Mouse (Mus musculus) adrenal gland, postnatal 10 days (tissue): ENCODE data around the gene Prm2. TPM values are rescaled to one million over a fixed set of nuclear protein-coding genes. Genes with fewer than 3 reads are reported as not detected.

Experiments used
- DNase-seq: peaks from one replicate; pipeline ENCODE4 v3.0.0; 2021; ENCODE audit warnings: mixed read lengths
- long read RNA-seq, 2 experiments: library from polyadenylated mRNA; stranded (forward); transcript quantifications; one replicate each; pipeline ENCODE4 v2.0.0; 2021
- total RNA-seq, 2 experiments: library from RNA; stranded (reverse); gene quantifications; 2 replicates each; pipeline ENCODE4 v1.2.3; 2021

The Prm2 gene
- not detected for total RNA-seq
- long read RNA-seq, experiment 1 = 0 reads
- long read RNA-seq, experiment 2 = 0 reads

DNA sequence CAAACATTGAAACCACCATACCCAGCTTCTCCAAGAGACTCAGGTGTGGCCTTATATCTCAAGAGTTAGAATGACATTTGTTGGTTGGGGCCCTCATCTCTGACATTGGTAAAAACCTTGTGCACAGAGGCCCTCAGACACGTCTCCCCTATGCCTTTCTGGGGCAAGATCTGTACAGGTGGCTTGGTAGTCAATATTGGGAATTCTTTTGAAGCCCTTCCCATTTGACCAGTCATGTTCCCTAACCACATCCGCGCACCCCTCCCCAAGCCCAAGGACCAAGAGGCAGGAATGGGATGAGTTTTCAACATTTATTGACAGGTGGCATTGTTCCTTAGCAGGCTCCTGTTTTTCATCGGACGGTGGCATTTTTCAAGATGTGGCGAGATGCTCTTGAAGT lies at the start of gene Prm2:
Gene Prm2, minus strand, starts transcription at position 101 of the 400 bp plus-strand sequence.
- no peak for DNase-seq

DNA sequence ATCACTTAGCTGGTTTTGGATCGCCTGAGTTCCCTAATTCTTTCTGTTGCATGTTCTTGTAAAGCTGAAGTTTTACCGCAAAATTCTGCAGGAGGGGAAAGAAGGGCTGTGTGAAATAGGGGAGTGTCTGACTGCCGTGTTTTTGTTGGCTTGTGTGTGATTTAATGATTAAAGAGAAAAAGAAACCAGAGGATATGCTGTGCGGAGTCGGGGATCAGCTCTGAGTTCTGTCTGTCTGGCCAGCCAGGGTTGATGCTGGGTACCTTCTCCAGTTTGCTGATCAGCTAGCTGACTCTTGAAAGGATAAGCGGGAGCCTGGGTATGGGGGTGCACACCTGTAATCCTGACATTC lies 48.4 kb upstream of the Prm2 start:
- DNase-seq = no peak

DNA sequence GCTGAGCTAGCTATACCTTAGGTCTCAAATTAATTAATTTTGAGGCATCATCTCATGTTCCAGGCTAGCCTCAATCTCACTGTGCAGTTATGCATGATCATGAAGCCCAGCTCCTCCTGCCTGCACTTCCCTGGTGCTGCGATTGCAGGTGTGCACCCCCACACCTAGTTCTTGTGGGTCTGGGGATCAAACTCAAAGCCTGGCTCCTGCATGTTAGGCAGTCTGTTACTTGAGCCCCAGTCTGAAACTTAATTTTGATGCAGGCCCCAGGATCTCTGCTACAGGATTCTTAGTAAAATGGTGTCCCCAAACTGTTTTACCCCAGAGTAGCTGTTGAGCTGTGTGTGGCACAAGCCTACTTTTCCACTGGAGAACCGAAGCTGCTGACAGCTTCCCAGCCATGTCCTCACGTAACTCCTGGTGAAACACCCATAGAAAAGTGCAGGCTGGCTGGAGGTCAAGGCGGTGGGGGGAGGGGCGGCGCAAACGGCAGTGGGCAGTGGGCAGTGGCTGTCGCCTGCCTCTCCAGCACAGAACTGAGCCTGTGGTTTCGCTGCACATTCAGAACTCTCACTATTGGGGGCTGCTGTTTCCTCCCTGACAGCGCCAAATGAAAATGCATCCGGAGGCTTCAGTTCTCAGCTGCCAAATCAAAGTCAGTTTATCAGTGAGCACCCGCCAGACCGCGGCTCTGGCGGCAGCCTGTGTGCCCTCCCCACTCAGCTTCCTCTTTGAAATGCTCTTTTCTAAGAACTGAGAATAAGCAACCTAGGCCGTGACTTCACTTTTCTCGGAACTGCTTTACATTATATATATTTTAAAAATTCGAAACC lies 47.8 kb upstream of the Prm2 start:
- DNase-seq = peak; percentile 70

DNA sequence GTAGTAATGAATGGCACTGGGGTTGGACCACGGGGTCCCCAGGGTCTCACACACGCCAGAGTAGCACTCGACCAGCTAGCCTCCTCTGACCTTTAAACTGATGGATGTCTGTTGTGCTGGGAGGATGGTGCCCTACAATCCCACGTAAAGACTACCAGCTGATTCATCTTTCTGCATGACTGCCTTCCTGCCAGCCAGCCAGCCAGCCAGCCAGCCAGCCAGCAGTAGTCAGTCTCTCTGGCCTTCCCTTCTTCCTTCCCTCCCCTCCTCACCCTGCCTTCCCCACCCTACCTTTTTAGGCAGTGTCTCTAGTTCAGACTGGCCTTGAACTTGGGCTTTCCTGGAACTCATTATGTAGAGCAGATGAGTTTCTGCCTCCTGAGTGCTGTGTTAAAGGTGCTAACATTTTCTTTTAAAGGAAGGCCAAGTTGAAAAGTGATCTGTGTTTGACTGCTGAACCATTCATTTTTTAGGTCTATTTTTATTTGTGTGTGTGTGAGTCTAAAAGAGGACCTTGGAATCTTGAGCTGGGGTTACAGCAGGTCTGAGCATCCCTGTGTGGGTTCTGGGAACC lies 46.4 kb upstream of the Prm2 start:
- peak; percentile 47 for DNase-seq

DNA sequence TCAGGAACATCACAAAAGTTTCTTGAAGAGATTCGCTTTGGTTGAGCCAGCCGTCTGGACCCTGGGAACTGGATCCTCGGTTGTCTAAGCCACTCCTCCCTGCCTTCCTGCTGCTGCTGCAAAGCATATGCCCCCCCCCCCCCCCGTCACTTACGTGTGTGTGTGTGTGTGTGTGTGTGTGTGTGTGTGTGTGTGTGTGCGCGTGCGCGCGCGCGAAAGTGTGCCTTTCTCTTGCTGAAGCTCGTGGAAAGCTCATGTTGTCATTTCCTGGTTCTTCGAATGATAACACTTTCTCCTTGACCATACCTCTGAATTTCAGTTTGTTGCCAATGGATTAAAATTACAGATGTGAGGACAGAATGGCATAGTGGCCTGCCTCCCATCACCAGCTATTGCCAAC lies 44.1 kb upstream of the Prm2 start:
- DNase-seq = no peak

DNA sequence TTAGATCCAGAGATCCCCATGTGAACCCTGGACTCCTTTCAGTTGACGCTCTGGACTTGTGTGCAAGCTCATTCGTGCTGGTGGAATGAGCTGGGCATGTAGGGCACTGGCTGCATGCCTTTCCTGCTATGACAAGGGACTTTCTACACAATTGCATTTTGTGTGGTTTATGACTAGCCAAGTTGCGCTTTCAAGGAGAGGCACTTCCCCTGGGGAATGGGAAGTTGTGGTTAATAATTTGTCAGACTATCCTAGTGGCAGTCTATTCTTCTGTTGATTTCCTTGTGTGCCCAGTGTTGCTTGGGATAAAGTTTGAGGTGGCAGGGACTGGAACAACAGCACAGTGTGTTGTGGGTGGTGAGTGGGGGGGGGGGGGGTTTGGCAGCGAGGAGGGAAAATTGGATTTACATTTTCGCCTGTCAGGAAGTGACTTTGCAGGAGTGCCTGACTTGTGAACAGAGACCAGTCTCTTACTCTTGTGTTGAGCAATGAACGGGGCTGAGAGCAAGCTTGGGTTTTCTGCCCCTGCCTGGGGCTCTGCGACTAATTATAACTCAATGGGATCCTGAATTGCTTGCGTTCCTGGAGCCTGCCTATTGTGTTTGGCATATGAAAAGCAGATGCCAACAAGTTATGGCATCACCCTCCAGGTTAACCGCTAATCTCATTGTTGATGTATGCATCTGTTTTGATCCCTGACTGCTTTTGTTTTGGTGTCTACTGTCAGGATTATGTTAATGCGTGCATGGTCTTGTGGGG lies 42.7 kb upstream of the Prm2 start:
- DNase-seq = no peak

DNA sequence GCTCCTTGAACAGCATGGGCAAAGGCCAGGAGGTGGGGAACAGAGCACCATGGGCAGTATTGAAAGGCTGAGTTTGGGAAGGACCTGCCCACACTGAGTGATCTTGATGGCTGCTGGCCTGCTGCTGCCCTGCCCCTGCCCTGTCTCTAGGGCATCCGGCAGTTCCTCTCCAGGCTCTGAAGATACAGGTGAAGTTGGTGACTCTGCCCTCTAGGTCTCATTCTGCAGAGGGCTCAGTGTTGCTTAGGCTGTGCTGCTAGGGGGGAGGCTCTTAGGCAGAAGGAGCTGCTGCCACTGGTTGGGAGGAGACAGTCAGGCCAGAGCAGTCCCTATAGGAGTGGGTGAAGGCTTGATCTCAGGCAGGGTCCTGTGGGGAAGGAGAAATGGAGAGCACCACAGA lies 42.0 kb upstream of the Prm2 start:
- DNase-seq = no peak

DNA sequence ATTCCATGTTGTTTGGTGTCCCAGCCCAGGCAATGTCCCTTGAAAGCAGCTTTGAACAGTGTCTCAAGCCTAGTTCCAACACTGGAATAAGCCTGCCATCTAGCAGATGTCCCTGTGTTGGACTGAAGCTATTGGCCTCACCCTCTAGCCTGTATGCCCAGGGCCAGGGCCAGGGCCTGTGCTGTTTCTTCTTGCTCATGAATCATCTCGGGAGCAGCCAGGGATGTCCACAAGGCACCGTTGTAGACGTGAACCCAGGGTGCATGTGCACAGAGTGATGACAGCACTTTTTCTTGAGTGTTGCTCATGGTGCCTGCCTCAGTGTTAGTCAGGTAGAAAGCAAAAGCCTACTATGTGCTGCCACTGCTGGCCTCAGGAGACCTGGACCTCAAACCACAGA lies 41.3 kb upstream of the Prm2 start:
- no peak for DNase-seq

DNA sequence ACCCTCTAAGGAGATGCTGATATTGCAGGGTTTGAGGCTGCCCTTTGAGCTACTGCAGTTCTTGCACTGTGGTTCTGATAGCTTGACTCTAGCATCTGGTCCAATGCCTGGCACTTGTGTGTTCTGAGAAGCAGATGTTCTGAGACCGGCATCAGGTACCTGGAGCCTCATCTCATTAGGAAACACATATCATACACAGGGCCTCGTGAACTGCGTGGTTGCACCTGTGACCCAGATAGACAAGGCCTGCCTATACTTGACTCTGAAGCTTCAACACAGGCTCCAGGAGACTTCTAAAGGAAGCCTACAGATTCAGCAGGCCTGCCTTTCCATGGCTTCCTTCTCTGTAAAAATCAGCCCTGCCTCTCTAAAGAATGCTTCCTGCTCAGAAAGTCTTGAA lies 40.5 kb upstream of the Prm2 start:
- no peak for DNase-seq

DNA sequence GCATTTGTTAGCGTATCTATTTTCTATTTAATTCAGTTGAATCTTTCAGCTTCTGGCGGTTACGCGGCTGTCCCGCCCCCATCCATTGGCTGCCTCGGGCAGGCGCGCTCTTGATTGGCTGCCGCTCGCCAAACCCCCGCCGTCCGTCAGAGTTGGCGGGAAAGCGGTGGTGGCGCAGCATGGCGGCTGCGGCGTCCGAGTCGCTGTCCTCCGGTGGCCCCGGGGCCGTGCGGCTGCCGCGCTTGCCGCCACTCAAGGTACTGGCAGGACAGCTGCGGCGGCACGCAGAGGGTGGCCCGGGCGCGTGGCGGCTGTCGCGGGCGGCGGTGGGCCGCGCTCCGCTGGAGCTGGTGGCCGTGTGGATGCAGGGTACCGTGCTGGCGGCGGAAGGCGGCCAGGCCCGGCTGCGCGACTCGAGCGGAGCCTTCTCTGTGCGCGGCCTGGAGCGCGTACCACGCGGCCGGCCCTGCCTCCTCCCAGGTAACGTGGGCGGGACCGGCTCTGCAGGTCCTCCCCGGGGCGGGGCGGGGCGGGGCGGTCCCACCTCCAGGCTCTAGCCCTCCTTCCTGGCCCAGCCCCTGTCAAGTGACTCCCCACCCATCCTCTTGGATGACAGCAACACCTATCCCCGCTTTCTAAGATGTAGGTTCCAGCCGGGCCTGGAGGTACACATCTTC lies 39.1 kb upstream of the Prm2 start, which contains the start of gene Rmi2:
Gene Rmi2, plus strand, starts transcription at position 149 of the 677 bp plus-strand sequence.
- peak; percentile 91 for DNase-seq

DNA sequence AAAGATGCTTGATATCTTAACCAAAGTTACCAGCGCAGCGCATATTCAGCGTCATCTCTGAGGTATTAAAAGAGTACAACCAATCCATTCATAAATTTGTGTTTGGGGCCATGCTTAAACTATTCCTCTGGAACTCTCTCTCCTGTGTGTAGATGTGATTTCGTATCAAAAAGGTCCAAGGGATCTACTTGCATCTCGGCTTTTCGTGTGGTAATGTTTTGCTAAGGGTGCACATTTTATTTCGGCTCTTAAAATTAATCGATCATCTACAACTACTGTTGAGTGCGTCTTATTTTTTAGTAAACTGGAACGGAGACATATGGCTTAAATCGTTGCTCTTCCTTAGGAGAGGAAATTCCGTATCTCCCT lies 38.6 kb upstream of the Prm2 start:
- no peak for DNase-seq

DNA sequence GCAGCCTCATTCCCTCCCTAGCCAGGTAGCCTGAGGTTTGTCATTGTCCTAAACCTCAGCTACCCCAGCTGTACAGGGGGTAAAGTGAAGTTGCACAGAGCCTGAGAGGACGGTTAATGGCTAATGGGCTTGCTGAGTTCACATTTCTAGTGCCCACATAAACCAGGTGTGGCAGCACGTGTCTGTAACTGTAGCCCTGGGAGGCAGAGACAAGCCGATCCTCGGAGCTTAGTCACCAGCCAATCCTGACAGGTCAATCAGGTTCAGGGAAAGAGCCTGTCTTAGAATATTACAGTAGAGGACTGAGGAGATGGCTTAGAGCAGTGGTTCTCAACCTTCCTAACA lies 32.5 kb upstream of the Prm2 start:
- DNase-seq = no peak

DNA sequence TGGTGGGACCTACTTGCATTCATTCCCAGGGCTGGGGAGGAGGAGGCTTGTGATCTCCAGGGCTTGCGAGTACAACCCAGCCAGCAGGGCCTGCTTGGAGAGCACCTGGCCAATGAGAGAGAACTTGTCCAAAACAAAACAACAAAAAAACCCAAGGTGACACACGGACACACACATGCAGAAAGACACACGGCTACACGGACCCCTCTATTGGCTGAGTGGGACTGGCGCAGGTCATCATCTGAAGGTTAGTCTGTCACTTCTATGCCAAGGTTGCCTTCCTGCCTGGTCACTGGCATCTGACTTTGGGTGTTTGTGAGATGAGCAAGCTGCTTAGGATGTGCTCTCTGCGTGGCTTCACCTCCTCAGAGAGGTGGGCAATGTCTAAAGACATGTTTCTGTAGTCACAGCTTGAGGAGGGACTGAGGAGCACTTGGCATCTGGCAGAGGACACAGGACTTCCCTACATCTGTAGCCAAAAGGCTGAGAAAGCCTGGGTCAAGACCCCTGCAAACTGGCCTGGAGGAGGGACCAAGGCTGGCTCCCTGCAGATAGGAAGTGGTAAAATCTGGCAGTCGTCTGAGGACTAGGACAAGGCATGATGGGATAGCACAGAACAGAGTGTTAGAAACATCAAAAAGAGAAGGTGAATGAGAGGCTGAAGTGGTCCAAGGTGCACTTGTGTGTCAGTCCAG lies 32.0 kb upstream of the Prm2 start:
- DNase-seq = no peak

DNA sequence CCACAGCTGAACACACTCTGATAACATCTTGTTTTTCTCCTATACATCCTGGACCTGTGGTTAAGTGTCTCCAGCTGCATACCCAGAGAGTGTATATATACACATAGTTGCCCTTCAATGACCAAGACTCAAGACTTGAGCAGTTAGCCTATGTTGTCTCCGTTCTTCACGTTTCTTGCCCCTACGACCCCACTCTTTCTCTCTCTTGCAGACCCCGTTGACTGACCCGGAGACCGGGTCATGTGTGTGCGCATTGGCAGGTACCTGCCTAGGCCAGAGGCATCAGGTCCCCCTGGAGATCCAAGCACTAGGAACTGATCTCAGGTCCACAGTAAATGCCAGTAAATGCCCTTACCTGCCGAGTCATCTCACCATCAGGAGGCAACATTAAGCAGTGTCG lies 31.3 kb upstream of the Prm2 start:
- no peak for DNase-seq

DNA sequence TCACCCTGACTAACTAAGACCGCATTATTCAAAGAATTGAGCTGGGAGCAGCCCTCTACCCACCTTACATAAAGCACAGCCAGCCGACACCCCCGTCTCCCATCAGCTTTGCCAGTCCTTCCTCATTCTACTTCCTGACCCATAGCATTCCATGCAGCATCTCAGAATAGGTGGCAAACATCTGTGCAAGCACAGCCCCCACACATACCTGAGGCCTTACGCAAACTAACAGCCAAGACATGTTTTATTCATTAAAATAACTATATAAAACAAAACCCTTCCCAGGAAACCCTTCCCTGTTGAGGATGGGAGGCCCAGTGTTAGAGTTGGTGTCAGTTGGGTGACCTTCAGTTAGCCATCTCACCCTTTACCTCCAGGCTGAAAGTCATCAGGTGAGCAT lies 29.9 kb upstream of the Prm2 start:
- no peak for DNase-seq

DNA sequence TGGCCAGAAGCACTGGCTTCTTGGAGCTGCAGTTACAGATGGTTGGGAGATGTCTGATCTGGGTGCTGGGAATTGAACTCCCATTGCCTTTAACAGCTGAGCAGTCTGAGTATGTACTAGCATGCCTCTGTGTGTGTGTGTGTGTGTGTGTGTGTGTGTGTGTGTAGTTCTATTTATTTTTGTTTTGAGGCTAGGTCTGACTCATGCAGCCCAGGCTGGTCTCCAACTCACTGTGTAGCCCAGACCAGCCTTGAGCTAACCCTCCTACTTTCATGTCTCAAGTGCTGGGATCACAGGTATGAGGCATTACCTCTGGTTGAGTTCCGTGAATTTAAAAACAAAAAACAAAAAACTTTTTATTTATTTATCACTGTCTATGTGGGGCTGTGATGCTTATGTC lies 28.6 kb upstream of the Prm2 start:
- no peak for DNase-seq

DNA sequence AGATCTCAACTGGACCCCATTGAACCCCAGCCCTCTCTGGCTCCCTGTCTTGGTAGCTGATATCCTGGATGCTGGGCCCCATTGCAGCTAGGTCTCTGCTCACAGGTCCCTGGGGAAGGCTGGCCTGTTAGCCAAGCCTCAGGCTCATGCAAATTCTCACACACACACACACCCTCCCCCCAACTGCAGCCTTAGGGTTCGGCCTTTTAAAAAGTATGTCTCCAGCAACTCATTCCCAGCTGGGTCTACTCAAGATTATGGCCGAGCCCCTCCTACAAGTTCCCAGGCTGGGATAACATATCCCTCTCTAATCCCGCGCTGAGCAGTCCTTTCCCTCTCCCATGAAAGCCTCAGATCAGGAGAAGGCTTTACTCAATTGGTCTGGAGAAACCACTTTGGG lies 25.5 kb upstream of the Prm2 start:
- DNase-seq = no peak

DNA sequence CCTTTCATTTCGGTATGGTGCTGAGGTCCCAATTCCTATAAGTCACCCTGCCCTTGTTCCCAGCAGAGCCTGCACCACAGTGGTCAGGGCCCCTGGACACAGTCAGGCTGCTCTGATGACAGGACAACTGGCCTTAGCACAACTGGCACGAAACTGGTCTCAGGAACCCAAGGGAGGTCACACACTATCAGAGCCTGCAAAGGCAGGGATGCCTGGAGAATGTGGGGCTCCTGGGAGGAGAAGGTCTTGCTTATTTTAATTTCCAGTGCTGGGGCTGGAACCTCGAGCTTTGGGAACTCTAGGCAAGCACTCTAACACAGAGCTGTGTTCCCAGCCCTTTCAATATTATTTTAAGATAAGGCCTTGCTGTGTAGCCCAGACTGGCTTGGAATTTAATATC lies 24.0 kb upstream of the Prm2 start:
- DNase-seq = no peak

DNA sequence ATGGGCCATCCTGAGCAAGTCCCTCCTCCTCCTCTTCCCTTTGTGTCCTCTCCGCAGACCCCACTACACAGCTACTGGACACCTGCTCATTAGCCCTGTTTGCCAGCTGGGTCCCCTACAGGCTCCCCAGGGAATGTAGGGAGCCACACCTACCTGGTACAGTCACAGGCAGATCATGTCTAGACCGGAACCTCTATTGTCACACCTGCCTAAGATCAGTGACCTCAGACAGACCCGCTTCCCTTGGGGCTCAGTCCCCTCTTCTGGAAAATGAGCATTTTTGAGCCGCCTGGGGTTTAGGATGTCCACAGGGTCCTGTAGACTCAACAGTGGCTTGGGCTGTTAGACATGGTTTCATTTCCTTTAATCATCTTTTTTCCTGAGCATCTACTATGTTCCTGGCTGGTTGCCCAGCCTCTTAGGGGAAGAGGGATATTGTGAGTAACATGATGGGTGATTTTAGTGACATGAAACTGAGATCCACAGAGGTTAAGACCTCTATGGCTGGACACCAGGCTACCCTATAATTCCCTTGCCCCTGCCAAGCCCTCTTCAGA lies 22.7 kb upstream of the Prm2 start:
- no peak for DNase-seq

DNA sequence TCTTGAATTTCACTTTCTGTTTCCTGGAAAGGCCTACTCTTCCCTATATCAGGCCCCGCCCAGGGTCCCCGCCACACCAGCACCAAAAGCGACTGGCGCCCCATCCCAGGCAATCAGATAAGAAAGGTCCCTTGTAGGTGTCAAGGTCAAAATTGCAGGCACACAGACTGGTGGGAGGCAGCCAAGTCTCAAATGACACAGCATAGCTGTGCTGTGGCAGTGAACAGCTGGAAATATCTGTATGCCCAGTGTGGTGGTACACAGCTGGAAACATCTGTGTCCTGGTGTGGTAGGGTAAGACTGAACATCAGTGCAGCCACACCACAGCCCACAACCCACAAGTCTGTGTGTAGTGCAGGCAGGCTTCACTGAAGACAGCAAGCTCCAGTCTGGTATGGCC lies 18.9 kb upstream of the Prm2 start:
- DNase-seq = peak; percentile 56

DNA sequence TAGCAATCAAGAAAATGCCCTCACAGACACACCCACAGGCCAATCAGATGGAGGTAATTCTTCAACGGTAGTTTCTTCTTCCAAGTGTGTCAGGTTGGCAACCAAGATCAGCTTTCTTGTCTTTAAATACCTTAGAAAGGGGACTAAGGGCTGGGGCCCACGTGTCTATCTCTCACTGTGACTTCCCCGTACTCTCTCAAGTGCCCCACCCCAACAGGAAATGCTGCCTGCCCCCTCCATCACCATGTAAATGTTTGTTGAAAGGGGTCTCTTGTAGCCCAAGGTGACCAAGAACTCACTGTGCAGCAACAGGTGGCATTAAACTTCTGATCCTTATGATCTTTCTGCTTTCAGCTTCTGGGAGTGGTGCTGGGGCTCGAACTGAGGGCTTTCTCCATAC lies 17.8 kb upstream of the Prm2 start:
- no peak for DNase-seq

DNA sequence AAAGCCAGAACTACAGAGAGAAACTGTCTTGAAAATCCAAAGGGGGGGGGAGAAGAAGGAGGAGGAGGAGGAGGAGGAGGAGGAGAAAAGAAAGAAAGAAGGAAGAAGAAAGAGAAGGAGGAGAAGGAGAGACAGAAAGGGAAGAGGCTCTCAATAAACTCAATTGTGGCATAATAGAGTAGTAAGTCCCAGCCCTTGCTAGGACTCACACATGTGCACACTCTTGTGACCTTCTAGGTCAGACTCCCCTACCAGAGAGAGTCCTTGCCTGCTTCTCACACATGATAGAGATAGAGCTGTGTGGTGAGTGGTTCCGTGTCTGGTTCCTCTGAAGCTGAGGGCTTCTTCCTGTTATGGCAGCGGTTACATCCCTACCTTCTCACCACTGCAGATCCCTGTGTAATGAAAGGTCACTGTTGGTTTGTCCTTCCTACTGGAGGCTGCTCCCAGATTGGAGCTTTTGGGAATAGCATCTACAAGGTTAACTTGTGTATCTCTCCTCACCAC lies 17.0 kb upstream of the Prm2 start, which contains the start of gene Gm11172:
Gene Gm11172, plus strand, starts transcription at position 51 of the 507 bp plus-strand sequence.
- no peak for DNase-seq
